Mouse (Mus musculus) ES-Bruce4 (cell line): ENCODE measurements around the gene Ugt1a7c. TPM values are rescaled to one million over a fixed set of nuclear protein-coding genes. Genes with fewer than 3 reads are reported as not detected.

Source experiments
- H3K27ac ChIP-seq: 2 replicates; pipeline ENCODE4 v1.5.1; 2012; ENCODE audit warnings: low read length, inconsistent platforms; ENCODE audit not compliant: insufficient read depth
- H3K27me3 ChIP-seq: 2 replicates; pipeline ENCODE4 v1.6.1; 2012; ENCODE audit warnings: mild to moderate bottlenecking, low read length, inconsistent platforms; ENCODE audit not compliant: control insufficient read depth, poor library complexity, insufficient read depth, severe bottlenecking
- H3K36me3 ChIP-seq: 2 replicates; pipeline ENCODE4 v1.6.1; 2012; ENCODE audit warnings: inconsistent platforms, mild to moderate bottlenecking, low read length, moderate library complexity; ENCODE audit not compliant: control insufficient read depth, poor library complexity, insufficient read depth, severe bottlenecking
- H3K4me1 ChIP-seq: one replicate; pipeline ENCODE4 v1.8.1; 2011; ENCODE audit warnings: low read length; ENCODE audit not compliant: control insufficient read depth, insufficient read depth
- H3K4me3 ChIP-seq: 2 replicates; pipeline ENCODE4 v1.5.1; 2011; ENCODE audit warnings: low read depth, mild to moderate bottlenecking, low read length
- H3K9ac ChIP-seq: 2 replicates; pipeline ENCODE4 v1.6.1; 2012; ENCODE audit warnings: low read depth, mild to moderate bottlenecking, inconsistent platforms; ENCODE audit not compliant: poor library complexity, severe bottlenecking
- H3K9me3 ChIP-seq: replicated peaks from 2 replicates; pipeline ENCODE4 v1.6.1; 2012; ENCODE audit warnings: mild to moderate bottlenecking, low read length, inconsistent platforms; ENCODE audit not compliant: control insufficient read depth, poor library complexity, insufficient read depth, severe bottlenecking
- CTCF ChIP-seq: IDR thresholded peaks from one replicate; pipeline ENCODE4 v1.8.1; 2011; ENCODE audit warnings: low read depth, low read length
- EP300 ChIP-seq: IDR thresholded peaks from 2 replicates; pipeline ENCODE4 v1.6.1; 2011; ENCODE audit warnings: low read depth, low read length; ENCODE audit not compliant: insufficient read depth
- POLR2A ChIP-seq: IDR thresholded peaks from one replicate; pipeline ENCODE4 v1.8.1; 2011; ENCODE audit warnings: low read length; ENCODE audit not compliant: insufficient read depth
- polyA plus RNA-seq: library from polyadenylated mRNA; stranded (reverse); fragments of >200 nt; gene quantifications from 2 replicates; pipeline ENCODE4 v1.2.4, GENCODE M21; 2011; ENCODE audit warnings: low read depth; ENCODE audit not compliant: missing spikeins, insufficient read depth, insufficient read length

Ugt1a7c gene
- polyA plus RNA-seq, 1 experiment: not detected

- no peaks in the 10 kb centered on the region for H3K36me3 ChIP-seq
Measured at GRCm38 (mm10) chr1:88074471-88074870, 20.4 kb upstream of the Ugt1a7c start.

GRCm38 (mm10) chr1:88077128-88077527 lies 17.7 kb upstream of the Ugt1a7c start:
- no peak for TF ChIP-seq POLR2A
- TF ChIP-seq CTCF: no peak
- no peak for TF ChIP-seq EP300
- Histone ChIP-seq H3K36me3 (no peaks in the 10 kb centered on the region), H3K9me3 (no peaks in the 10 kb centered on the region), H3K4me3 (no peak overlapping the region), H3K27ac (no peak overlapping the region), H3K4me1 (no peaks in the 10 kb centered on the region), H3K27me3 (no peaks in the 10 kb centered on the region), H3K9ac (no peak overlapping the region)

More at GRCm38 (mm10) chr1:88074471-88074870, 20.4 kb upstream of the Ugt1a7c start:
- no peaks in the 10 kb centered on the region for H3K9me3 ChIP-seq
- no peak overlapping the region for H3K27ac ChIP-seq
- no peaks in the 10 kb centered on the region for H3K27me3 ChIP-seq
- H3K4me3 ChIP-seq: no peak overlapping the region
- H3K9ac ChIP-seq: no peak overlapping the region
- TF ChIP-seq POLR2A (no peak), EP300 (no peak), CTCF (no peak)
- no peaks in the 10 kb centered on the region for H3K4me1 ChIP-seq

- no peak overlapping the region for H3K27ac ChIP-seq
- no peak overlapping the region for H3K9ac ChIP-seq
- H3K36me3 ChIP-seq: no peaks in the 10 kb centered on the region
Measured at GRCm38 (mm10) chr1:88081670-88082069, 13.2 kb upstream of the Ugt1a7c start.

GRCm38 (mm10) chr1:88086125-88086524 lies 8.7 kb upstream of the Ugt1a7c start:
- no peak overlapping the region for H3K4me3 ChIP-seq
- no peak overlapping the region for H3K9ac ChIP-seq
- no peaks in the 10 kb centered on the region for H3K36me3 ChIP-seq
- no peaks in the 10 kb centered on the region for H3K27me3 ChIP-seq
- H3K4me1 ChIP-seq: no peaks in the 10 kb centered on the region
- no peak overlapping the region for H3K27ac ChIP-seq
- no peaks in the 10 kb centered on the region for H3K9me3 ChIP-seq
- no peak for TF ChIP-seq EP300
- TF ChIP-seq POLR2A: no peak
- TF ChIP-seq CTCF: no peak

More at GRCm38 (mm10) chr1:88081670-88082069, 13.2 kb upstream of the Ugt1a7c start:
- Histone ChIP-seq H3K4me3 (no peak overlapping the region), H3K27me3 (no peaks in the 10 kb centered on the region), H3K4me1 (no peaks in the 10 kb centered on the region), H3K9me3 (no peaks in the 10 kb centered on the region)
- TF ChIP-seq CTCF: no peak
- TF ChIP-seq POLR2A: no peak
- no peak for TF ChIP-seq EP300

GRCm38 (mm10) chr1:88087513-88087912 lies 7.3 kb upstream of the Ugt1a7c start, which contains the start of gene Ugt1a8:
Ugt1a8 (plus strand) TSS chr1:88087813.
- no peaks in the 10 kb centered on the region for H3K36me3 ChIP-seq
- H3K9ac ChIP-seq: no peak within 1 kb of the TSS
- H3K9me3 ChIP-seq: no peaks in the 10 kb centered on the region
- no peaks in the 10 kb centered on the region for H3K4me1 ChIP-seq
- H3K27ac ChIP-seq: no peak within 1 kb of the TSS
- no peak for TF ChIP-seq EP300
- TF ChIP-seq POLR2A: no peak
- no peak for TF ChIP-seq CTCF
- no peak within 1 kb of the TSS for H3K4me3 ChIP-seq
- no peaks in the 10 kb centered on the region for H3K27me3 ChIP-seq

GRCm38 (mm10) chr1:88092341-88092740 lies 2.5 kb upstream of the Ugt1a7c start:
- H3K9me3 ChIP-seq: no peaks in the 10 kb centered on the region
- TF ChIP-seq EP300: no peak
- no peak for TF ChIP-seq CTCF
- no peak for TF ChIP-seq POLR2A
- H3K27ac ChIP-seq: no peak overlapping the region
- no peak overlapping the region for H3K9ac ChIP-seq
- no peaks in the 10 kb centered on the region for H3K27me3 ChIP-seq
- H3K4me1 ChIP-seq: no peaks in the 10 kb centered on the region
- H3K36me3 ChIP-seq: no peaks in the 10 kb centered on the region
- H3K4me3 ChIP-seq: no peak overlapping the region
